In genomic region chr5:132466427-132467363, GRCm38 (mm10) we compare ENCODE assay signal across 13 mouse cellular contexts.
DNase-seq lines count a peak whose midpoint lies in the region; ATAC-seq and TF ChIP-seq lines count a peak whose summit lies in the region.
"Had no signal": no experiment of that assay in that cellular context is flagged by ENCODE, and none has a peak within 500 bp of the region (broad histone marks: within the 10 kb centered on the region; RNA-seq: fewer than 3 reads in every experiment).

No protein-coding gene starts in this region.

- WGBS in liver, postnatal 0 days (ENCODE audit: insufficient replicate concordance): 17% methylated on average over 16 of the region's 16 CpGs
- 86% methylated on average over 16 of the region's 16 CpGs for WGBS in hindbrain, embryonic 14.5 days

- peaks cover 13% of the 10 kb centered on the region for H3K4me1 ChIP-seq in liver, postnatal 0 days (ENCODE audit: insufficient read depth)
- peaks cover 30% of the 10 kb centered on the region; the same call in 1 of the 2 replicates for H3K4me1 ChIP-seq in hindbrain, embryonic 14.5 days (replicated peaks; ENCODE audit: control insufficient read depth, insufficient read depth, low read length)

- peak; percentile 69 for ATAC-seq in liver, postnatal 0 days
- peak; percentile 55; the same call in 1 of the 2 replicates for ATAC-seq in neutrophil, adult 5-6 weeks (ENCODE audit: extremely low read depth, insufficient number of reproducible peaks, low FRiP score, poor library complexity, severe bottlenecking)
- ATAC-seq in hindbrain, embryonic 14.5 days (ENCODE audit: low FRiP score): no peak
- ATAC-seq: hindbrain, postnatal 0 days had no signal

- no peaks in the 10 kb centered on the region for H3K27me3 ChIP-seq in liver, postnatal 0 days (ENCODE audit: insufficient read depth, low read length)
- no peaks in the 10 kb centered on the region for H3K27me3 ChIP-seq in hindbrain, embryonic 14.5 days (ENCODE audit: control insufficient read depth, insufficient read depth, low read length)
- H3K27me3 ChIP-seq: lung, embryonic 15.5 days; neural tube, embryonic 12.5 days had no signal

- H3K4me2 ChIP-seq in liver, postnatal 0 days (ENCODE audit: low read depth, low read length): 0 out of 2 replicates have a peak overlapping the region, but pooled peaks have one; percentile 35
- H3K4me2 ChIP-seq in hindbrain, embryonic 14.5 days (replicated peaks): no peak overlapping the region
- H3K4me2 ChIP-seq: lung, embryonic 15.5 days; neural tube, embryonic 12.5 days had no signal

- no peak overlapping the region for H3K4me3 ChIP-seq in liver, postnatal 0 days (ENCODE audit: low read depth, low read length)
- H3K4me3 ChIP-seq in hindbrain, embryonic 14.5 days (replicated peaks; ENCODE audit: low read length): no peak overlapping the region
- H3K4me3 ChIP-seq: lung, embryonic 15.5 days; neural tube, embryonic 12.5 days had no signal

- H3K9me3 ChIP-seq in liver, postnatal 0 days (ENCODE audit: low read length): no peaks in the 10 kb centered on the region
- no peaks in the 10 kb centered on the region for H3K9me3 ChIP-seq in hindbrain, embryonic 14.5 days (ENCODE audit: control insufficient read depth, low read length)
- H3K9me3 ChIP-seq: lung, embryonic 15.5 days; neural tube, embryonic 12.5 days had no signal

- TF ChIP-seq EP300 in liver, postnatal 0 days (IDR thresholded peaks at IDR 0.05; ENCODE audit: low read depth): peak; percentile 64

- no peak overlapping the region for H3K9ac ChIP-seq in liver, postnatal 0 days (replicated peaks)
- no peak overlapping the region for H3K9ac ChIP-seq in hindbrain, embryonic 14.5 days
- H3K9ac ChIP-seq: lung, embryonic 15.5 days; neural tube, embryonic 12.5 days had no signal

- no peak for TF ChIP-seq CTCF in liver, postnatal 0 days (IDR thresholded peaks at IDR 0.05; ENCODE audit: low read depth)

- DNase-seq in ovary, postnatal 36 days (ENCODE audit: low spot score): peak; percentile 6
- no peak for DNase-seq in ovary, postnatal 10 days (ENCODE audit: low spot score)
- peak; percentile 99 for DNase-seq in fat pad, adult 2 months (ENCODE audit: extremely low read depth, low read depth, low spot score)
- DNase-seq in liver, postnatal 0 days: peak; percentile 74
- no peak for DNase-seq in hindbrain, embryonic 14.5 days (ENCODE audit: low spot score)
- no peak for DNase-seq in gastrocnemius, postnatal 4 days (ENCODE audit: low spot score in 2 of 2)
- DNase-seq in right cerebral cortex, postnatal 4 days: no peak
- DNase-seq: cerebellum, postnatal 36 days; thymus, postnatal 14 days had no signal

- H3K36me3 ChIP-seq in liver, postnatal 0 days (replicated peaks; ENCODE audit: insufficient read depth, low read length): no peaks in the 10 kb centered on the region
- 0 out of 2 replicates have a peak, but pooled peaks cover 3% of the 10 kb centered on the region for H3K36me3 ChIP-seq in hindbrain, embryonic 14.5 days (replicated peaks; ENCODE audit: control insufficient read depth, insufficient read depth)
- H3K36me3 ChIP-seq: lung, embryonic 15.5 days; neural tube, embryonic 12.5 days had no signal

- no peak overlapping the region; the same call in none of the 2 replicates for H3K27ac ChIP-seq in liver, postnatal 0 days (ENCODE audit: low read depth)
- no peak overlapping the region for H3K27ac ChIP-seq in hindbrain, embryonic 14.5 days
- H3K27ac ChIP-seq: hindbrain, postnatal 0 days; lung, embryonic 15.5 days; neural tube, embryonic 12.5 days had no signal

Comparison
In these comparisons a context has a peak if more than half of its experiments do, and no peak if none do; other contexts are left out.
1. DNase-seq: peak in ovary, postnatal 36 days (single experiment), fat pad, adult 2 months (single experiment) and liver, postnatal 0 days (single experiment); none in ovary, postnatal 10 days (single experiment), hindbrain, embryonic 14.5 days (single experiment), gastrocnemius, postnatal 4 days (0 of 2) and right cerebral cortex, postnatal 4 days (single experiment).